Mouse (Mus musculus) ES-E14 (cell line): ENCODE measurements around the gene Fbxl15.

Experiments used
- CHD2 ChIP-seq: IDR thresholded peaks from 2 replicates; pipeline ENCODE4 v1.6.1; 2014; ENCODE audit warnings: mild to moderate bottlenecking, low read depth, low read length, inconsistent platforms
- HCFC1 ChIP-seq: IDR thresholded peaks from 2 replicates; pipeline ENCODE4 v1.6.1; 2012; ENCODE audit warnings: low read length, inconsistent platforms, borderline replicate concordance; ENCODE audit not compliant: insufficient read depth
- MAFK ChIP-seq: IDR thresholded peaks from 2 replicates; pipeline ENCODE4 v1.6.1; 2014; ENCODE audit warnings: mild to moderate bottlenecking, low read depth, low read length, inconsistent platforms; ENCODE audit not compliant: insufficient read depth
- ZC3H11A ChIP-seq: IDR thresholded peaks from 2 replicates; pipeline ENCODE4 v1.6.1; 2012; ENCODE audit warnings: low read depth, mild to moderate bottlenecking, inconsistent platforms, low read length, borderline replicate concordance
- ZNF384 ChIP-seq: IDR thresholded peaks from 2 replicates; pipeline ENCODE4 v1.6.1; 2012; ENCODE audit warnings: low read depth, low read length, inconsistent platforms

DNA sequence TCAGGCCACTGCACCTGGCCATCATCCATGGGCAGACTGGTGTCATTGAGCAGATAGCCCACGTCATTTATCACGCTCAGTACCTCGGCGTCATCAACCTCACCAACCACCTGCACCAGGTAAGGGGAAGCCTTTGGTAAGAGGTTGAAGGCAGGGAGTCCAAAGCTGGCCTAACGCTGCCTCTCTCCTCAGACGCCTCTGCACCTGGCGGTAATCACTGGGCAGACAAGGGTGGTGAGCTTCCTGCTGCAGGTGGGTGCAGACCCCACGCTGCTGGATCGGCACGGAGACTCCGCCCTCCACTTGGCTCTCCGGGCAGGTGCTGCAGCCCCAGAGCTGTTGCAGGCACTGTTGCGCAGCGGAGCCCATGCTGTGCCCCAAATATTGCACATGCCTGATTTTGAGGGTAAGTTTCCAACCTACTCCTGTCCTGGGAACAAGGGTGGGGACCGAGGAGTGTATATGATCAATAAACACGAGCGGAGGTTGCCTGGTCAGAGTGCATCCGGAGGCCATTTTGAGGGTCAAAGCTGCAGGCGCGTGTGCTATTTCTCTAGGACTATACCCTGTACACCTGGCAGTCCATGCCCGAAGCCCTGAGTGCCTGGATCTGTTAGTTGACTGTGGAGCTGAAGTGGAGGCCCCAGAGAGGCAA is 18.2 kb upstream of the Fbxl15 start:
- TF ChIP-seq MAFK (no peak), ZC3H11A (no peak), CHD2 (no peak), HCFC1 (no peak), ZNF384 (no peak)
